Mouse (Mus musculus): ENCODE data around the gene She.
"Not testable (repeated sequence)": the region's sequence is repeated elsewhere in the genome, so short reads cannot be mapped to it uniquely, and the experiment has no call there.

Gene She

GRCm38 (mm10) chr3:89830815-89831591 lies at the start of gene She:
Gene She, plus strand, starts transcription at chr3:89831370.
- DNase-seq = peak; percentile 35

DNA sequence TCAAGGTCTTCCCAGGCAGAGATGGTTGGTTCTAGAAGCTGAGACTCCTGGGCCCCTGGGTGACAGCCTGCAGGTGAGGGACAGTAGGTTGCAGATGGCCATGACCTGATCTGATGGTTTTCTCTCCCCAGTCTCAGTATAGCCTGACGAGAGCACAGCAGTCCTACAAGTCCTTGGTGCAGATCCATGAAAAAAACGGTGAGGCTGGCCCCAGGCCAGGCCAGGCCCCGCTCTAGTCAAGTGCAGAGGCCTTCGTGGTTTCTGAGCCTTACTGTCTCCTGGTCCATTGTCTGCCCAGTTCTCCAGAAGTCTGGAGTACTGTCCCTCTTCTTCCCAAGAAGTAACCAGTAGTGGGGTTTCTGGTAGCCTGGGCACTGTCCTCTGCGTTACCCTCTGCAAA lies 49.5 kb upstream of the She start:
- DNase-seq = no peak

GRCm38 (mm10) chr3:89784991-89785753 lies 46.0 kb upstream of the She start:
- peak; percentile 77 for DNase-seq

GRCm38 (mm10) chr3:89786275-89786674 lies 44.9 kb upstream of the She start:
- DNase-seq = no peak

DNA sequence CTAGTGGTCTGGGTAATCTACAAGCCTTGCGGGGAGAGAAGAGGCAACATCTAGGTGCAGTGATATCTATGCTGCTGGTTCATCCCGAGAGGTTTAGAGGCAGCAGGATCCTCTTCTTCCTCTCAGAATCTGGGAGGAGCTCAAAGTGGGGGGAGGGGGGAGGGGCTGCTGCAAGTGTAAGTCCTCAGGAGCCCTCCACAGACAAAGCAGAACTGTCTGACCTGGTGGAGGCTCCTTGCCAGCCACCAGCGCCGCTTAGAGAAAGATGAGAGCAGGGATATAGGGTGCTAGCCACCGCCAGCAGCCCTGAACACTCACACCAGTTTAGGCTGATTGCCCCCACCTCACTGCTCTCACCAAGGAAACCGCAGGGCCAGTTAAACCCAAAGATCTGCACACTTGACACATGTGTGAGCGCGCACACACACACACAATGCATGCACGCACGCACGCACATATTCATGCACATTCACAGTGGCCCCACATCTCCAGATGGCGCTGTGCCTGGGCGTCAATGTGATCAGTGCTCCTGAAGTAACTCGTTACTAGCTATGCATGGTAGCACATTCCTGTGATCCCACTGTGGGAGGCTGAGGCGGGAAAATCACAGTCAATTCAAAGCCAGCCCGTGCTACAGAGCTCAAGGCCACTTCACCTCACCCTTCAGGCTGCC lies 42.4 kb upstream of the She start:
- peak; percentile 30 for DNase-seq

GRCm38 (mm10) chr3:89794616-89795015 lies 36.6 kb upstream of the She start:
- DNase-seq = no peak

DNA sequence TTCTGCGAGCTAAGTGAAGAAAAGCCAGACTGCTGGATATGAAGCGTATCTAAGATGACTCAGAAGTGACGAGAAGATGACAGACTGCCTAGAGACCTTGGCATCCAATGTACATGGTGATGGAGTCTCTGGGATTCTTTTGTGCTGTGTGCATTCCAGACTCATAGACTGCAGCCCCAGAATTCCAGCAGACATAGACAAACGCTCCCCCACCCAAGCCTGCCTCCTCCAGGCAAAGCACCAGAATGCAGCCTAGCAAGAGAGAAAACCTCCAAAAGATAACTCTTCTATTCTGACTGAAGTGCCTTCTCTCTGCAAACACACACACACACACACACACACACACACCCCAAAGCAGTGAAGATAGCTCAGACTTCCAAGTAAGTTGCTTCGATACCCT lies 35.4 kb upstream of the She start:
- peak; percentile 12 for DNase-seq

GRCm38 (mm10) chr3:89796358-89796757 lies 34.8 kb upstream of the She start:
- DNase-seq = no peak

DNA sequence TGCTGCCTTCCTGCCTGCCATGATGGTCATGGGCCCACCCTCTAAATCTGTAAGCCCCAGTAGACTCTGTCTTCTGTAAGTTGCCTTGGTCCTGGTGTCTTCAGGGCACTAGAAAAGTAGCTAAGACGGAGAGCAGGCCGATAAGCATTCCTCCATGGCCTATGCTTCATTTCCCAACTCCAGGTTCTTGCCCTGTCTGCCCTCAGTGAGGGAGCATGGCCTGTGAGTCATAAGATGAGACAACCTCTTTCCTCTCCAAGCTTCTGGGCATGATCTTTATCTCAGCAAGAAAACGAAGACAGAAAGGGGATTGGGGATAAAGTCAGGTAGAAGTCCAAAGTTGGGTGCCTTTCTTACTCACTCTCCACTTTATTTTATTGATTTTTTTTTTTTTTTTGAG lies 32.7 kb upstream of the She start:
- DNase-seq = no peak

- peak; percentile 33 for DNase-seq
Observed at GRCm38 (mm10) chr3:89799476-89799875, 31.7 kb upstream of the She start.

- not testable (repeated sequence) for DNase-seq
Observed at GRCm38 (mm10) chr3:89800078-89800477, 31.1 kb upstream of the She start.

- DNase-seq = no peak
Observed at GRCm38 (mm10) chr3:89800774-89801506, 30.2 kb upstream of the She start.

GRCm38 (mm10) chr3:89801507-89801847 lies 29.7 kb upstream of the She start:
- DNase-seq = peak; percentile 11

DNA sequence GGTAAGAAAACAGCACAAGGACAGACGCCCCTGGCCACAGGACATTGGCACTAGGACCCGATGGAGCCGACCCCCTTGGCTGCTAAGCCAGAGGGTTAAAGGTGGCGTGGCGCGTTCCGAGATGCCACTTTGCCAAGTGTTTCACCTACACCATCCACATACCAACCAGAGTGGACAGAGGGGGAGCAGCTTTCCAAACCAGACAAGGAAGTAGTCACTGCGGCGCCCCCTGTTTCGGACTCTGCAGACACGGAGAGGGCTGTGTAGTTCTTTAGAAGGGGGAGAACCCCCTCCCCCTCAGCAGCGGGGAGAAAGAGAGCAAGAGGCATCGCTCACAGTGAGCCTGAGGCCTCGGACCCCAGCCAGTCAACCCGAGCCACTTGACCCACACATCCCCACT lies 28.3 kb upstream of the She start:
- DNase-seq = no peak

DNA sequence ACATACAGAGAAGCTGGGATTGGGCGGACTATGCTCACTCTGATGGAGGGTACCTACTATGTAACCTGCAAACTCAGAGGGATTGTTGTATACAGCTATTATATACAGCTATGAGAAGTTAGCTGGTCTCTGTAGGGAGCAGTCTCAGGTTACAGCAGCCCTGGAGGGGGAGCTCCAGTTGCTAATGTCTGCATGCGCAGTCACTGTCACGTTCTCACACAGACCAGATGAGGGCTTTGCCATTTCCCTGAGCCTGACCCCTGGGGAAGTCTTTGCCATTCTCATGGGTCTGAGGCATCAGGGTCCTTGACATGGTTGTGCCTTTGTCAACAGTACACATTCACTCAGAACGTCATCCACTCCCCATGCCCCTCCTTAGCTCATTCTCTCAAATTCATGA lies 26.0 kb upstream of the She start:
- DNase-seq = no peak

DNA sequence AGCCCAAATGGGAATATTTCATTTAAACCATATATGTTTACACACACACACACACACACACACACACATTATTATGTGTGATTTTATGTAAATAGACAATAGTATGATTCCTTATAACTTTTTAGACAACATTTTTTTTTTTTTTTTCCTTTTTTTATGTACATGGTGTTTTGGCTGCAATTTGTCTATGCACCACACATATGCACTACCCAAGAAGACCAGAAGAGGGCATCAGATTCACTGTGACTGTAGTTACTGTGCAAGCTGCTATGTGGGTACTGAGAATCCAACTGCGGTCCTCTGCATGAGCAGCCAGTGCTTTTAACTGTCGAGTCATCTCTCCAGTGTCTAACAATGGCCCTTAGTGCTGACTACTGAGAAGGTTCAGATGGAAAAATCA lies 24.4 kb upstream of the She start:
- DNase-seq = peak; percentile 12

DNA sequence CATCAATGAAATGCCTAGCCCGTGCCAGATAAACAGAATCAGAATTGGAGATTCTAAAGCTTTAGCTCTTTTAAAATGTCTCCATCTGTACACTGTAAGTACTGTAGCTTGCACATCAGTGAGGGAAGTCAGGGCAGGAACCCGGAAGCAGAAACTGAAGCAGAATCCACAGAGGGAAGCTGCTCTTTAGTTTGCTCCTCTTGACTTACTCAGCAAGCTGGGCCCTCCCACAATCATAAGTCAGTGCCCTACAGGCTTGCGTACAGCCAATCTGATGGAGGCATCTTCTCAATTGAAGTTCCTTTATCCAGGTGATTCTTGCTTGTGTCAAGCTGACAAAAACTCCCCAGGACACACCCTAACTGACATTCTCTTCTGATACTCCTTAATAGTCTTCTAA lies 24.0 kb upstream of the She start:
- no peak for DNase-seq

DNA sequence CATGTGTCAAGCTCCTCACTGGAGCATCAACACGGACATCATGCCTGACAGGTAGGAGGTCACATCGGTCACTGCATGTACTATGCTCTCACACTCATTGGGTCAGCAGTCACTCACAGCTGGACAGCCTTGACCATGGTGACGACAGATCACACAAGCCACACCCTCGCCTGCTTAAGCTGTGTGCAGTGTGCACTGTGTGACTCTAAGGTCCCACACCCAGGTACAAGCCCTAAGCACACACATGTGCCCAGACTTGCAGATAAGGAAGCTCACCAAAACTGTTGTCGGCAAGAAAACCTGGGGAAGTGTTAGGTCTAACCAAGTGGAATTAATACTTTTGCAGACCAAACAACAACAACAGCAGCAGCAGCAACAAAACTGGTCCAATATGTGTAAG lies 23.3 kb upstream of the She start:
- no peak for DNase-seq

DNA sequence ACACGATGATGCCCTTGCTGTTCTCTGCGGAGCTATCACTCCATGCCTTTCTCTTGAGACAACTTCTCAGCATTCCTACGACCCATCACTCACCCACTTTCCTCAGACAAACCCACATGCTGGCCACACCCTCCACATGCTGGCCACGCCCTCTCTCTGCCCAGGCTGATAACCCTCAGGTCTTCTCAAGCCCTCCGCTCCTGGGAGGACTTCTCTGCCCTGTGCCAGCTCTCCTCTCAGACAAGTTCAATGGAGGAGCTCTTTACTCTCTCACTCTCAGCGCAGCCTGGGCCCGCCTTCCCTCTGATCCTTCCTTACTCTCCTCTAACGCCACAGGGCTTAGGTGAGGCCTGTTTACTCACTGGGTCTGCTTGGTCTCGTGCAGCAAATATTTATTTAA lies 22.5 kb upstream of the She start:
- no peak for DNase-seq

- DNase-seq = no peak
Observed at GRCm38 (mm10) chr3:89810841-89811240, 20.3 kb upstream of the She start.

- no peak for DNase-seq
Observed at GRCm38 (mm10) chr3:89812166-89812565, 19.0 kb upstream of the She start.

- DNase-seq = no peak
Observed at GRCm38 (mm10) chr3:89814051-89814450, 17.1 kb upstream of the She start.

- no peak for DNase-seq
Observed at GRCm38 (mm10) chr3:89817056-89817455, 14.1 kb upstream of the She start.
